Mouse (Mus musculus): ENCODE results near the gene Sh3d19. TPM values are rescaled to one million over a fixed set of nuclear protein-coding genes. Genes with fewer than 3 reads are reported as not detected.
"Not testable (repeated sequence)": the region's sequence is repeated elsewhere in the genome, so short reads cannot be mapped to it uniquely, and the experiment has no call there.

Gene Sh3d19
- polyA plus RNA-seq, 1 experiment = 44.2 TPM

- no peaks in the 10 kb centered on the region for H3K27me3 ChIP-seq (replicated peaks; ENCODE audit: control insufficient read depth, insufficient read depth, low read length)
- H3K27ac ChIP-seq (ENCODE audit: insufficient read depth, low read depth, low read length) = no peak overlapping the region
- no peaks in the 10 kb centered on the region for H3K4me1 ChIP-seq (ENCODE audit: control insufficient read depth, insufficient read depth, low read length)
- H3K4me3 ChIP-seq (ENCODE audit: insufficient read depth, low read depth, low read length) = no peak overlapping the region
- 87% methylated on average over 19 of the region's 19 CpGs for WGBS
- no peak for DNase-seq
- peaks cover 2% of the 10 kb centered on the region; the same call in 1 of the 2 replicates for H3K36me3 ChIP-seq (ENCODE audit: control insufficient read depth, insufficient read depth, low read length)
- TF ChIP-seq POLR2A (IDR thresholded peaks at IDR 0.05; ENCODE audit: low read depth, low read length) = no peak
- TF ChIP-seq CTCF (conservative IDR thresholded peaks at IDR 0.05; ENCODE audit: insufficient read depth, insufficient read length, low read depth, low read length) = no peak
Observed at GRCm38 (mm10) chr3:86085001-86085400, 114.1 kb downstream of the Sh3d19 start.

GRCm38 (mm10) chr3:86087872-86088271, 117.0 kb downstream of the Sh3d19 start:
- Histone ChIP-seq H3K4me1 (ENCODE audit: control insufficient read depth, insufficient read depth, low read length) (no peaks in the 10 kb centered on the region), H3K27ac (ENCODE audit: insufficient read depth, low read depth, low read length) (no peak overlapping the region), H3K4me3 (ENCODE audit: insufficient read depth, low read depth, low read length) (no peak overlapping the region), H3K27me3 (replicated peaks; ENCODE audit: control insufficient read depth, insufficient read depth, low read length) (no peaks in the 10 kb centered on the region), H3K36me3 (ENCODE audit: control insufficient read depth, insufficient read depth, low read length) (peaks cover 2% of the 10 kb centered on the region; the same call in 1 of the 2 replicates)
- 72% methylated on average over 3 of the region's 3 CpGs for WGBS
- DNase-seq = no peak
- no peak for TF ChIP-seq CTCF (conservative IDR thresholded peaks at IDR 0.05; ENCODE audit: insufficient read depth, insufficient read length, low read depth, low read length)

GRCm38 (mm10) chr3:86093213-86093845, 122.4 kb downstream of the Sh3d19 start:
- Histone ChIP-seq H3K36me3 (ENCODE audit: control insufficient read depth, insufficient read depth, low read length) (no peaks in the 10 kb centered on the region; the same call in 1 of the 2 replicates), H3K27ac (ENCODE audit: insufficient read depth, low read depth, low read length) (no peak overlapping the region), H3K4me3 (ENCODE audit: insufficient read depth, low read depth, low read length) (no peak overlapping the region), H3K4me1 (ENCODE audit: control insufficient read depth, insufficient read depth, low read length) (no peaks in the 10 kb centered on the region), H3K27me3 (replicated peaks; ENCODE audit: control insufficient read depth, insufficient read depth, low read length) (no peaks in the 10 kb centered on the region)
- DNase-seq = peak; percentile 19
- 67% methylated on average over 6 of the region's 6 CpGs for WGBS
- TF ChIP-seq POLR2A (IDR thresholded peaks at IDR 0.05; ENCODE audit: low read depth, low read length) (no peak), CTCF (conservative IDR thresholded peaks at IDR 0.05; ENCODE audit: insufficient read depth, insufficient read length, low read depth, low read length) (no peak)

GRCm38 (mm10) chr3:86093907-86094306, 123.0 kb downstream of the Sh3d19 start:
- TF ChIP-seq CTCF (conservative IDR thresholded peaks at IDR 0.05; ENCODE audit: insufficient read depth, insufficient read length, low read depth, low read length) (no peak), POLR2A (IDR thresholded peaks at IDR 0.05; ENCODE audit: low read depth, low read length) (no peak)
- 80% methylated on average over 5 of the region's 5 CpGs for WGBS
- Histone ChIP-seq H3K27ac (ENCODE audit: insufficient read depth, low read depth, low read length) (no peak overlapping the region), H3K4me1 (ENCODE audit: control insufficient read depth, insufficient read depth, low read length) (no peaks in the 10 kb centered on the region), H3K36me3 (ENCODE audit: control insufficient read depth, insufficient read depth, low read length) (no peaks in the 10 kb centered on the region; the same call in 1 of the 2 replicates), H3K27me3 (replicated peaks; ENCODE audit: control insufficient read depth, insufficient read depth, low read length) (no peaks in the 10 kb centered on the region), H3K4me3 (ENCODE audit: insufficient read depth, low read depth, low read length) (no peak overlapping the region)
- DNase-seq = no peak

- H3K27me3 ChIP-seq (replicated peaks; ENCODE audit: control insufficient read depth, insufficient read depth, low read length) = no peaks in the 10 kb centered on the region
- TF ChIP-seq CTCF (conservative IDR thresholded peaks at IDR 0.05; ENCODE audit: insufficient read depth, insufficient read length, low read depth, low read length) = no peak
- TF ChIP-seq POLR2A (IDR thresholded peaks at IDR 0.05; ENCODE audit: low read depth, low read length) = no peak
- no peak for DNase-seq
- no peak overlapping the region for H3K4me3 ChIP-seq (ENCODE audit: insufficient read depth, low read depth, low read length)
- WGBS = 95% methylated on average over 6 of the region's 6 CpGs
- no peak overlapping the region for H3K27ac ChIP-seq (ENCODE audit: insufficient read depth, low read depth, low read length)
- no peaks in the 10 kb centered on the region for H3K4me1 ChIP-seq (ENCODE audit: control insufficient read depth, insufficient read depth, low read length)
- peaks cover 5% of the 10 kb centered on the region; the same call in 1 of the 2 replicates for H3K36me3 ChIP-seq (ENCODE audit: control insufficient read depth, insufficient read depth, low read length)
Observed at GRCm38 (mm10) chr3:86101956-86102355, 131.0 kb downstream of the Sh3d19 start.

DNA sequence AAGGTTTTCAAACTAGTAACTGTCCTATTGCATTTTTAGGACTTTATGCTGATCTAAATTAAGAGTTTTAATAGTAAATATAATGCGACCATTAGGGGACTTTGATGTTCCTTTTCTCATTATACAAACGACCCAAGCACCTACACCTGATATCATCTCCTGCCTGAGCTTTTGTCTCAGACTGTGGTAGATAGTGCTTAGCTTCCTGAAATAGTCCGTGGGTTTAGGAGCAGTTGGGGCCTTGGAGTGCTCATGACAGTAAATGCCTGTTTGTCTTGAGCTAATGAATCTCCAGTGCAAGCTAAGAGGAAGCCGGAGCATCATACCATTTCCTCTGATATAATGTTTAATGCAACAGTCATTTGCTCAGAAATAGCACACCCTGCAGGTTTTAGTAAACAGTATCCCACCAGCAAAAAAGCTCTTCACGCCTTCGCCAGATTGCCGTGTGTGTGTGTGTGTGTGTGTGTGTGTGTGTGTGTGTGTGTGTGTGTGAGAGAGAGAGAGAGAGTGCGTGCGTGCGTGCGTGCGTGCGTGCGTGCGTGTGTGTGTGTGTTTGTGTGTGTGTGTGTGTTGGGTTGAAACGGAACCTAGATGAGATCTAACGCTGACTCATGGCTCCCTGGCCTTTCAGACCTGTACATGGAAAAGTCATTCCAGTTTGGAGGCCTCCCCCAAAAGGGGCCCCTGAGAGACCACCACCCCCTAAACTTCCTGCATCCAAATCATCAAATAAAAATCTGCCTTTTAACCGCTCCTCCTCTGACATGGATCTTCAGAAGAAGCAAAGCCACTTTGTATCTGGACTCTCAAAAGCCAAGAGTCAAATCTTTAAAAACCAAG, 132.8 kb downstream of the Sh3d19 start:
- no peak for DNase-seq
- Histone ChIP-seq H3K4me3 (ENCODE audit: insufficient read depth, low read depth, low read length) (no peak overlapping the region), H3K36me3 (ENCODE audit: control insufficient read depth, insufficient read depth, low read length) (peaks cover 5% of the 10 kb centered on the region; the same call in 1 of the 2 replicates), H3K4me1 (ENCODE audit: control insufficient read depth, insufficient read depth, low read length) (no peaks in the 10 kb centered on the region), H3K27ac (ENCODE audit: insufficient read depth, low read depth, low read length) (no peak overlapping the region), H3K27me3 (replicated peaks; ENCODE audit: control insufficient read depth, insufficient read depth, low read length) (no peaks in the 10 kb centered on the region)
- 75% methylated on average over 18 of the region's 18 CpGs for WGBS
- no peak for TF ChIP-seq POLR2A (IDR thresholded peaks at IDR 0.05; ENCODE audit: low read depth, low read length)
- TF ChIP-seq CTCF (conservative IDR thresholded peaks at IDR 0.05; ENCODE audit: insufficient read depth, insufficient read length, low read depth, low read length) = no peak

DNA sequence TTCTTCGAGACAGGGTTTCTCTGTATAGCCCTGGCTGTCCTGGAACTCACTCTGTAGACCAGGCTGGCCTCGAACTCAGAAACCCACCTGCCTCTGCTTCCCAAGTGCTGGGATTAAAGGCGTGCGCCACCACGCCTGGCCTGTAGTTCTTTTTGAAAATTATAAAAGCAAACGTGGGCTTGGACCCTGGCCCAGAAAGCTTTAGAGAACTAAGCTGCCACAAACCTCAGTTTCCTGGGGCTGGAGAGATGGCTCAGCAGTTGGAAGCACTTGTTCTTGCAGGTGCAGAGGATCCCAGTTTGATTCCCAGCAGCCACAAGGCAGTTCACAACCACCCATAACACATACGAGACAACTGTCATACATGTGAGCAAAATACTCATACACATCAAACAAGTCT, 133.5 kb downstream of the Sh3d19 start:
- H3K36me3 ChIP-seq (ENCODE audit: control insufficient read depth, insufficient read depth, low read length); H3K4me3 ChIP-seq (ENCODE audit: insufficient read depth, low read depth, low read length); DNase-seq; H3K27ac ChIP-seq (ENCODE audit: insufficient read depth, low read depth, low read length); H3K27me3 ChIP-seq (replicated peaks; ENCODE audit: control insufficient read depth, insufficient read depth, low read length); H3K4me1 ChIP-seq (ENCODE audit: control insufficient read depth, insufficient read depth, low read length): not testable (repeated sequence)
- WGBS = 88% methylated on average over 7 of the region's 7 CpGs

All from kidney, adult 2 months (tissue).